8 mouse cellular contexts compared by ENCODE assay signal in the genomic region with DNA sequence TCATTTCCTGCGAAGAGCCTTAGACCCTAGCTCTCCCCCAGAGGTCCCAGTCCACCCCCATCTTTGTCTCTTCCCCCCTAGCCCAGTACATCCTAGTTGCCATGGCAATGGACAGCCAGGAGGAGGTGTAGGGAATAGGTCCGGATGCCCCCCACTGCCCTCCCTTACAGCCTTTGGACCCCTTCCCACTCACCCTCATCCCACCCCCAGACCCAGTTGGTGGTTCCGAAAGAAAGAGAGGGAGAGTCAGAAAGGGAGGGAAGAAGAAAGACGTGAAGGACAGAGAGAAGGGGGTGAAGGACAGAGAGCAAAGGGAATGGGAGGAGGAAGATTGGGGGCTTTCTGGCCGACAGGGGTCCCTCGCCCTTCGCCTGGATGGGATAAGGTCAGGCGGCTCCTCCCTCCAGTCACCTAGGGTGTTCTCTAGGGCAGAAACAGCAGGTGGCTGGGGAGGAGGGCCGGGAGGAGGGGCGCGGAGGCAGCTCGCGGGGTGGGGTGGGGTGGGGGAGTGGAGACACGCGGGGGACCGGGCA. TPM values are rescaled to one million over a fixed set of nuclear protein-coding genes. Genes with fewer than 3 reads are reported as not detected.
DNase-seq lines count a peak whose midpoint lies in the region; ATAC-seq and TF ChIP-seq lines count a peak whose summit lies in the region.

No protein-coding gene starts in this region.

- peak overlapping the region; percentile 80 for H3K9ac ChIP-seq in kidney, embryonic 16.5 days (replicated peaks; ENCODE audit: low read length)
- peak overlapping the region; percentile 66 for H3K9ac ChIP-seq in forebrain, embryonic 15.5 days (replicated peaks)

- DNase-seq in kidney, adult 8-10 months: no peak
- peak; percentile 52 to 63 for DNase-seq in cerebellum, adult 2 months
- DNase-seq in midbrain, embryonic 10.5 days (ENCODE audit: low spot score): peak; percentile 50
- DNase-seq in urinary bladder, postnatal 4 days (ENCODE audit: low spot score in 2 of 2): no peak
- DNase-seq in frontal cortex, postnatal 25 days (ENCODE audit: low spot score in 2 of 2): no peak

- no peaks in the 10 kb centered on the region for H3K36me3 ChIP-seq in kidney, embryonic 16.5 days (ENCODE audit: insufficient read depth, low read length)
- 0 out of 2 replicates have a peak, but pooled peaks cover 3% of the 10 kb centered on the region for H3K36me3 ChIP-seq in forebrain, embryonic 15.5 days
- 0 out of 2 replicates have a peak, but pooled peaks cover 5% of the 10 kb centered on the region for H3K36me3 ChIP-seq in midbrain, embryonic 10.5 days

- no peak for TF ChIP-seq CTCF in cerebellum, adult 2 months (IDR thresholded peaks at IDR 0.05; ENCODE audit: borderline replicate concordance, insufficient read depth, low read depth, low read length)

- H3K4me1 ChIP-seq in kidney, embryonic 16.5 days (ENCODE audit: insufficient read depth, low read length): peaks cover 32% of the 10 kb centered on the region
- H3K4me1 ChIP-seq in cerebellum, adult 2 months (ENCODE audit: control insufficient read depth, insufficient read depth, low read length): peaks cover 26% of the 10 kb centered on the region
- H3K4me1 ChIP-seq in forebrain, embryonic 15.5 days: peaks cover 60% of the 10 kb centered on the region
- peaks cover 82% of the 10 kb centered on the region for H3K4me1 ChIP-seq in midbrain, embryonic 10.5 days

- peak overlapping the region; percentile 58 for H3K4me3 ChIP-seq in kidney, embryonic 16.5 days (ENCODE audit: low read length)
- H3K4me3 ChIP-seq in cerebellum, adult 2 months (replicated peaks; ENCODE audit: insufficient read depth, low read depth, low read length): peak overlapping the region; percentile 100
- H3K4me3 ChIP-seq in forebrain, embryonic 15.5 days: peak overlapping the region; percentile 51
- peak overlapping the region; percentile 72 for H3K4me3 ChIP-seq in midbrain, embryonic 10.5 days

- ATAC-seq in kidney, embryonic 16.5 days (ENCODE audit: low FRiP score, low TSS enrichment): no peak; the same call in 1 of the 2 replicates
- peak; percentile 14; the same call in 1 of the 2 replicates for ATAC-seq in forebrain, embryonic 15.5 days (replicated peaks)
- no peak for ATAC-seq in monocyte, adult 5-6 weeks (replicated peaks; ENCODE audit: insufficient number of reproducible peaks, low FRiP score, low TSS enrichment, poor library complexity, severe bottlenecking)

- no peak overlapping the region for H3K27ac ChIP-seq in kidney, embryonic 16.5 days (ENCODE audit: low read length)
- peak overlapping the region; percentile 98 for H3K27ac ChIP-seq in cerebellum, adult 2 months (ENCODE audit: insufficient read depth, low read length)
- peak overlapping the region; percentile 90 for H3K27ac ChIP-seq in forebrain, embryonic 15.5 days (replicated peaks)
- peak overlapping the region; percentile 94 for H3K27ac ChIP-seq in midbrain, embryonic 10.5 days (replicated peaks)

- H3K9me3 ChIP-seq in kidney, embryonic 16.5 days (ENCODE audit: low read length): no peaks in the 10 kb centered on the region
- no peaks in the 10 kb centered on the region for H3K9me3 ChIP-seq in forebrain, embryonic 15.5 days
- no peaks in the 10 kb centered on the region for H3K9me3 ChIP-seq in midbrain, embryonic 10.5 days (replicated peaks)

- H3K27me3 ChIP-seq in kidney, embryonic 16.5 days (ENCODE audit: insufficient read depth, low read length): peaks cover 15% of the 10 kb centered on the region; the same call in 1 of the 2 replicates
- H3K27me3 ChIP-seq in cerebellum, adult 2 months (ENCODE audit: control insufficient read depth, insufficient read depth, low read length): no peaks in the 10 kb centered on the region
- no peaks in the 10 kb centered on the region for H3K27me3 ChIP-seq in forebrain, embryonic 15.5 days
- peaks cover 77% of the 10 kb centered on the region for H3K27me3 ChIP-seq in midbrain, embryonic 10.5 days (ENCODE audit: low read depth, poor library complexity, severe bottlenecking)

- 0 out of 2 replicates have a peak, but pooled peaks have one; percentile 6 for TF ChIP-seq POLR2A in cerebellum, adult 2 months (IDR thresholded peaks at IDR 0.05; ENCODE audit: borderline replicate concordance, insufficient read depth, low read length)

- peak overlapping the region; percentile 98 for H3K4me2 ChIP-seq in kidney, embryonic 16.5 days (replicated peaks; ENCODE audit: low read depth, low read length)
- peak overlapping the region; percentile 68 for H3K4me2 ChIP-seq in forebrain, embryonic 15.5 days (replicated peaks)

- 2% methylated on average over 10 of the region's 16 CpGs for WGBS in kidney, embryonic 16.5 days
- WGBS in cerebellum, adult 2 months: 0% methylated on average over 10 of the region's 16 CpGs
- 2% methylated on average over 12 of the region's 16 CpGs for WGBS in forebrain, embryonic 15.5 days
- WGBS in midbrain, embryonic 10.5 days: under 1% methylated on average over 16 of the region's 16 CpGs

RNA-seq across cellular contexts. Expression of a gene that starts 0.6 kb away (rescaled TPM):
- 1.1 and 1.4 TPM in 2 replicates for polyA plus RNA-seq in kidney, embryonic 16.5 days (2015; fragmentation: Nextera tagmentation; extraction: Ambion mirVana)
- 177 and 183 TPM in 2 replicates for polyA plus RNA-seq in cerebellum, adult 2 months (2012; rRNA removed)
- polyA plus RNA-seq in forebrain, embryonic 15.5 days (2015; fragmentation: Nextera tagmentation; extraction: Ambion mirVana): 25.2 and 25.9 TPM in 2 replicates
- polyA plus RNA-seq in midbrain, embryonic 10.5 days (2016; fragmentation: Nextera tagmentation; extraction: Ambion mirVana): 2.8 and 3.6 TPM in 2 replicates
- 0.38 TPM in 1 of 3 replicates, not detected in the others for total RNA-seq in monocyte, adult 5-6 weeks (2017)

RNA-seq across cellular contexts. Expression of a gene that starts 5.6 kb away (rescaled TPM):
- polyA plus RNA-seq in kidney, embryonic 16.5 days (2015; fragmentation: Nextera tagmentation; extraction: Ambion mirVana): 10.4 and 19.3 TPM in 2 replicates
- 106 and 112 TPM in 2 replicates for polyA plus RNA-seq in cerebellum, adult 2 months (2012; rRNA removed)
- polyA plus RNA-seq in forebrain, embryonic 15.5 days (2015; fragmentation: Nextera tagmentation; extraction: Ambion mirVana): 15.3 and 15.7 TPM in 2 replicates
- 8.3 and 9.9 TPM in 2 replicates for polyA plus RNA-seq in midbrain, embryonic 10.5 days (2016; fragmentation: Nextera tagmentation; extraction: Ambion mirVana)
- total RNA-seq in monocyte, adult 5-6 weeks (2017): 0.39 TPM in 1 of 3 replicates, not detected in the others

RNA-seq across cellular contexts. Expression of a gene that starts 23.1 kb away (rescaled TPM):
- 1.7 and 1.8 TPM in 2 replicates for polyA plus RNA-seq in kidney, embryonic 16.5 days (2015; fragmentation: Nextera tagmentation; extraction: Ambion mirVana)
- polyA plus RNA-seq in cerebellum, adult 2 months (2012; rRNA removed): 0.84 and 1.3 TPM in 2 replicates
- polyA plus RNA-seq in forebrain, embryonic 15.5 days (2015; fragmentation: Nextera tagmentation; extraction: Ambion mirVana): 0.23 and 1.8 TPM in 2 replicates
- polyA plus RNA-seq in midbrain, embryonic 10.5 days (2016; fragmentation: Nextera tagmentation; extraction: Ambion mirVana): 0.89 and 3.4 TPM in 2 replicates
- 0.19 TPM in 1 of 3 replicates, not detected in the others for total RNA-seq in monocyte, adult 5-6 weeks (2017)

RNA-seq across cellular contexts. Expression of a gene that starts 24.8 kb away (rescaled TPM):
- 0.10 and 0.28 TPM in 2 replicates for polyA plus RNA-seq in kidney, embryonic 16.5 days (2015; fragmentation: Nextera tagmentation; extraction: Ambion mirVana)
- polyA plus RNA-seq in cerebellum, adult 2 months (2012; rRNA removed): 0.05 and 0.26 TPM in 2 replicates
- 0.15 TPM in 1 of 2 replicates, not detected in the other for polyA plus RNA-seq in forebrain, embryonic 15.5 days (2015; fragmentation: Nextera tagmentation; extraction: Ambion mirVana)
- 0.05 TPM in 1 of 2 replicates, not detected in the other for polyA plus RNA-seq in midbrain, embryonic 10.5 days (2016; fragmentation: Nextera tagmentation; extraction: Ambion mirVana)
- 3.1 to 5.2 TPM (median 4.0 TPM) in 3 replicates for total RNA-seq in monocyte, adult 5-6 weeks (2017)

RNA-seq across cellular contexts. Expression of a gene that starts 33.8 kb away (rescaled TPM):
- 187 and 193 TPM in 2 replicates for polyA plus RNA-seq in kidney, embryonic 16.5 days (2015; fragmentation: Nextera tagmentation; extraction: Ambion mirVana)
- 1.3 and 1.4 TPM in 2 replicates for polyA plus RNA-seq in cerebellum, adult 2 months (2012; rRNA removed)
- polyA plus RNA-seq in forebrain, embryonic 15.5 days (2015; fragmentation: Nextera tagmentation; extraction: Ambion mirVana): 100 and 106 TPM in 2 replicates
- polyA plus RNA-seq in midbrain, embryonic 10.5 days (2016; fragmentation: Nextera tagmentation; extraction: Ambion mirVana): 258 and 273 TPM in 2 replicates
- total RNA-seq in monocyte, adult 5-6 weeks (2017): 0.32 to 5.8 TPM in 2 of 3 replicates, not detected in the other

Comparison
In these comparisons a context has a peak if more than half of its experiments do, and no peak if none do; other contexts are left out.
1. DNase-seq: peak in cerebellum, adult 2 months (2 of 2) and midbrain, embryonic 10.5 days (single experiment); none in kidney, adult 8-10 months (0 of 2), urinary bladder, postnatal 4 days (0 of 2) and frontal cortex, postnatal 25 days (0 of 2).
2. Peak in every context shown above with its lines, with median percentiles within 50 percentile points of each other: H3K4me3 ChIP-seq.